Mouse (Mus musculus): ENCODE results near the gene Pacs2.

DNA sequence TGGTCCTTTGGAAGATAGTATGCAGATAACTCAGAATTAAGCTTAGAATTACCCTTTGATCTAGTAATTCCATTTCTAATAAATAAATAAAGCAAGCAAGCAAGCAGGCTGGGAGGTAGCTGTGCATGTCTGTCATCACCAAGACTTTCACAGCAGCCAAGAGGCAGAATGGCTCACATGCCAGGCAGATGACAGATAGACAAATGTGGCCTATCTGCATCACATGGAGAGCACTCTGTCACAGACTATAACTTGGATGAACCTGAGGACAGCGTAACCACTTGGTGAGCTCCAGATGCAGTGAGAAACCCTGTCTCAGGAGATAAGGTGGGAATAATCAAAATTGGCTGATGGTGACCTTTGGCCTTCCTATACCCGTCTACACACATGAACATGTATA lies 20.8 kb downstream of the Pacs2 start:
- no peak for TF ChIP-seq POLR2A (IDR thresholded peaks at IDR 0.05; ENCODE audit: low read depth, low read length)
- TF ChIP-seq CTCF (IDR thresholded peaks at IDR 0.05; ENCODE audit: extremely low read depth, insufficient read length, insufficient replicate concordance, low read depth, low read length), result no peak
